In the genomic region with DNA sequence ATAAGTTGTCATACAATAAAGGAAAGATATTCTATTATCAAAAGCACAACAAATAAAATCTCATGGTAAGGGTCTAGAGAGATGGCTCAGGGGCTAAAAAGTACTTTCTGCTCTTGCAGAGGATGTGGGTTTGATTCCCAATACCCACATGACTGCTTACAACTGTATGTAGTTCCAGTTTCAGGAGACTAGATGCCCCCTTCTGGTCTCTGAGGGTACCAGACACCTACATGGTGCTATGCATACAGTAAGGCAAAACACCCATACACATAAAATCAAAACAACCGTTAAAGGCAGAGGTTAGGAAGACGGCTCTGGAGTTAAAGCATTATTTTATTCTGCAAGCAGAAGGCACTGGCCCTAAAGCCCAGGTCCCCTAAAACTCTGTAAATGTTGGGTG, we compare ENCODE assay signal across 1 mouse cellular context.
A peak's percentile ranks its signal among the peaks of the same experiment; 100 is the strongest.
TF ChIP-seq lines count a peak whose summit lies in the region.

No protein-coding gene starts in this region.

TF ChIP-seq in MEL, 35 proteins besides CTCF, POLR2A, EP300 and RAD21:
- 0 out of 2 replicates have a peak, but pooled peaks have one; percentile 20 for TF ChIP-seq USF1 (IDR thresholded peaks at IDR 0.05; ENCODE audit: low read depth, low read length)
- peak; percentile 53 for TF ChIP-seq ZC3H11A (IDR thresholded peaks at IDR 0.05; ENCODE audit: low read depth, low read length)
- TF ChIP-seq MEF2A (IDR thresholded peaks at IDR 0.05; ENCODE audit: extremely low read depth, insufficient replicate concordance, low read depth, low read length, poor library complexity, severe bottlenecking): no peak
- peak; percentile 79 for TF ChIP-seq SMC3 (IDR thresholded peaks at IDR 0.05; ENCODE audit: low read depth, low read length)
- TF ChIP-seq JUND (IDR thresholded peaks at IDR 0.05; ENCODE audit: low read depth, low read length): no peak
